Mouse (Mus musculus) heart, embryonic 13.5 days (tissue): ENCODE results near the gene Il2ra. TPM values are rescaled to one million over a fixed set of nuclear protein-coding genes. Genes with fewer than 3 reads are reported as not detected.

Experiments
- ATAC-seq: fragments of 200-750 bp; cut with Nextera tagmentation; 2 replicates; pipeline ENCODE4 v1.8.0; 2017; ENCODE audit warnings: moderate TSS enrichment; ENCODE audit not compliant: insufficient number of reproducible peaks, low FRiP score, low TSS enrichment; ENCODE audit errors: extremely low read depth
- H3K27ac ChIP-seq: fragments of 300-500 bp; sonication (generic); replicated peaks from 2 replicates; pipeline ENCODE4 v1.5.1; 2015; ENCODE audit warnings: moderate library complexity, mild to moderate bottlenecking, inconsistent platforms
- H3K27me3 ChIP-seq: fragments of 300-500 bp; sonication (generic); replicated peaks from 2 replicates; pipeline ENCODE4 v1.6.1; 2015; ENCODE audit warnings: mild to moderate bottlenecking, inconsistent platforms
- H3K36me3 ChIP-seq: fragments of 300-500 bp; sonication (generic); 2 replicates; pipeline ENCODE4 v1.6.1; 2015; ENCODE audit warnings: mild to moderate bottlenecking, inconsistent platforms
- H3K4me1 ChIP-seq: fragments of 300-500 bp; sonication (generic); 2 replicates; pipeline ENCODE4 v1.6.1; 2015; ENCODE audit warnings: inconsistent platforms
- H3K4me2 ChIP-seq: fragments of 300-500 bp; sonication (generic); 2 replicates; pipeline ENCODE4 v1.6.1; 2015; ENCODE audit warnings: inconsistent platforms, mild to moderate bottlenecking, moderate library complexity
- H3K4me3 ChIP-seq: fragments of 300-500 bp; sonication (generic); 2 replicates; pipeline ENCODE4 v1.5.1; 2015; ENCODE audit warnings: moderate library complexity, mild to moderate bottlenecking, inconsistent platforms
- H3K9ac ChIP-seq: fragments of 300-500 bp; sonication (generic); 2 replicates; pipeline ENCODE4 v1.6.1; 2015; ENCODE audit warnings: inconsistent platforms, mild to moderate bottlenecking, moderate library complexity
- H3K9me3 ChIP-seq: fragments of 300-500 bp; sonication (generic); 2 replicates; pipeline ENCODE4 v1.6.1; 2016; ENCODE audit warnings: inconsistent platforms
- WGBS: fragments of 180-500 bp; shearing (Covaris S2); methylation state at CpG from one replicate; pipeline ENCODE4 v1.1.7; 2015; ENCODE audit warnings: mixed read lengths; 5-methylcytosine and 5-hydroxymethylcytosine counted together
- polyA plus RNA-seq: library from polyadenylated mRNA; unstranded; fragments of >200 nt; fragmentation: Nextera tagmentation; extraction: Ambion mirVana; gene quantifications from 2 replicates; pipeline ENCODE4 v1.2.1, GENCODE M21; 2015

Il2ra gene
- polyA plus RNA-seq, 1 experiment from 2014 or later = 0.29 TPM

DNA sequence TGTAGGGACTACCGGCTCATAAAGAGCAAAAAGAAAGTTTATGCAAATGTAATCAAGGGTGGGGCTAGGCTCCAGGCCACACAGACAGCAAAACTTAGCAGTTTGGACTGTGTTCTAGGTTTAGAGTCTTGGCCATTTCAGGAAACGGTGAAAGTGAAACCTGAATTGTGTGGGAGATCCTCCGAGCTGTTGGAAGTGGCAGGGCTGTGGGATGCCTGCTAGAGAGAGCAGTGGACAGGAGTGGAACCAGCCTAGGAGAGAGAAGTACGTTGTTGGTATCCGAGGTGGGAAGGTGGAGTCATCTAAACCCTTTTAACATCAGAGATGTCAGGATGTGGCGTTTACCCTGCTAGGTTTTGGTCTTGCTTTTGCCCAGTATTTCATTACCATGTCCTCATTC is 93.2 kb downstream of the Il2ra start:
- H3K36me3 ChIP-seq = peaks cover 34% of the 10 kb centered on the region
- no peaks in the 10 kb centered on the region for H3K9me3 ChIP-seq
- no peak for ATAC-seq
- H3K4me1 ChIP-seq = no peaks in the 10 kb centered on the region
- no peak overlapping the region for H3K9ac ChIP-seq
- no peak overlapping the region for H3K27ac ChIP-seq
- H3K4me2 ChIP-seq = no peak overlapping the region
- 71% methylated on average over 6 of the region's 6 CpGs for WGBS
- no peak overlapping the region for H3K4me3 ChIP-seq
- no peaks in the 10 kb centered on the region for H3K27me3 ChIP-seq

DNA sequence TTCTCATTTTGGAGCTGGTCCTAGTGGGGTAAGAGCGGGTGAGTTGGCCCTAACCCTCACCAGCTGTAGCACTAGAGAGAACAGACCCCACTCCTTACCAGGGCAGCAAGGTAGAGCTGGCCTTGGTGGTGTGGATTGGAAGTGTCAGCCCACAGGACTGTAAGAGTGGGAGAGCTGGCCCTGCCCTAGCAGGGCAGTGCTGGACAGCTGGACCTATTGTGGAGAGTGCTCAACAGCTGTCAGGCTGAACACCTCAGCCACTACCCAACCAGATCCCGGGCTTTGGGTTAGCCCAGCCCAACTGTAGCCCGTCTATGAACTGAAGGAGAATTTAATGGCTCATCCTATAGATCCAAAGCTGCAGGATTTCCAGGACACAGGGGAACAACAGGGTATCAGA is 96.2 kb downstream of the Il2ra start:
- H3K27ac ChIP-seq = no peak overlapping the region
- WGBS = 87% methylated on average over 3 of the region's 3 CpGs
- H3K4me3 ChIP-seq = no peak overlapping the region
- no peaks in the 10 kb centered on the region for H3K4me1 ChIP-seq
- peaks cover 64% of the 10 kb centered on the region for H3K36me3 ChIP-seq
- no peak overlapping the region for H3K4me2 ChIP-seq
- no peak for ATAC-seq
- H3K9me3 ChIP-seq = no peaks in the 10 kb centered on the region
- H3K27me3 ChIP-seq = no peaks in the 10 kb centered on the region
- no peak overlapping the region for H3K9ac ChIP-seq

DNA sequence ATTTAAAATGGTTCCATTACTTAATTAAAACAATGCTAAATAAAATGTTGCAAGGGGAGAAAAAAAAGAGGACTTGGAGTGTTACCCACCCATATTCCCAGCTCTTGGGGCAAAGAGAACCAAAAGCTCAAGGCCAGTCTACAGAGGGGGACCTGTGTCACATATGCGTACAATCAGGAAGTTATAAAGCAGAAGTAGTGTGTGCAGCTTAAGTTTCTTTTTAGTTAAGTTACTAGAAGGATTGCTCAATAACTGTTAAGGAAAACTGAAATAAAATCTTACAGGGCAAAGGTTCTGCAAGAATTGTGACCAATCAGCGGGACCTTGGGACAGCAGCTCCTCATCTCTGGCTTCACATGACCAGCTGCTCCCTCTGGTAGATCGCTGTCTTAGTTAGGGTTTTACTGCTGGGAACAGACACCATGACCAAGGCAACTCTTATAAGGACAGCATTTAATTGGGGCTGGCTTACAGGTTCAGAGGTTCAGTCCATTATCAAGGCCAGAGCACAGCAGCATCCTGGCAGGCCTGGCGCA is 97.0 kb downstream of the Il2ra start:
- H3K9me3 ChIP-seq = no peaks in the 10 kb centered on the region
- no peak overlapping the region for H3K9ac ChIP-seq
- no peak overlapping the region for H3K4me3 ChIP-seq
- 92% methylated on average over 4 of the region's 4 CpGs for WGBS
- no peak overlapping the region for H3K4me2 ChIP-seq
- H3K27me3 ChIP-seq = no peaks in the 10 kb centered on the region
- peaks cover 71% of the 10 kb centered on the region for H3K36me3 ChIP-seq
- no peaks in the 10 kb centered on the region for H3K4me1 ChIP-seq
- ATAC-seq = no peak
- no peak overlapping the region for H3K27ac ChIP-seq

Other genes starting within 250 kb of the Il2ra start
- 12.8 and 14.8 TPM in 2 replicates for gene Pfkfb3, start 88.7 kb upstream of the Il2ra start, polyA plus RNA-seq
- 83.5 and 85.8 TPM in 2 replicates for gene Rbm17, start 38.7 kb upstream of the Il2ra start, polyA plus RNA-seq
- not detected in 2 replicates for gene Gm17490, start 16.5 kb upstream of the Il2ra start, polyA plus RNA-seq
- gene Il15ra, start 62.5 kb downstream of the Il2ra start, polyA plus RNA-seq = 6.6 and 7.4 TPM in 2 replicates
- 95.1 and 98.9 TPM in 2 replicates for gene Fbh1, start 134.8 kb downstream of the Il2ra start, polyA plus RNA-seq
- gene Ankrd16, start 135.1 kb downstream of the Il2ra start, polyA plus RNA-seq = 31.2 and 31.3 TPM in 2 replicates